Mouse (Mus musculus): Measurements from ENCODE around the gene Negr1. TPM values are rescaled to one million over a fixed set of nuclear protein-coding genes. Genes with fewer than 3 reads are reported as not detected.

Negr1 gene
- polyA plus RNA-seq, 1 experiment from 2014 or later: 6.0 TPM

GRCm38 (mm10) chr3:156765015-156765414 lies 203.4 kb downstream of the Negr1 start:
- Histone ChIP-seq H3K4me2 (ENCODE audit: low read length) (no peak overlapping the region), H3K36me3 (ENCODE audit: control insufficient read depth, insufficient read depth, low read length) (no peaks in the 10 kb centered on the region), H3K4me1 (replicated peaks; ENCODE audit: control insufficient read depth, insufficient read depth, low read length) (no peaks in the 10 kb centered on the region; the same call in 1 of the 2 replicates), H3K27me3 (replicated peaks; ENCODE audit: control insufficient read depth, insufficient read depth, low read length) (no peaks in the 10 kb centered on the region), H3K9ac (ENCODE audit: low read length) (no peak overlapping the region), H3K4me3 (ENCODE audit: low read depth, low read length) (no peak overlapping the region), H3K27ac (ENCODE audit: low read depth) (no peak overlapping the region), H3K9me3 (ENCODE audit: control insufficient read depth, low read length) (no peaks in the 10 kb centered on the region)
- ATAC-seq (replicated peaks; ENCODE audit: low FRiP score, low TSS enrichment, low read depth) (no peak), DNase-seq (ENCODE audit: low spot score) (no peak)
- WGBS: 73% methylated on average over 3 of the region's 3 CpGs

GRCm38 (mm10) chr3:156766171-156766845 lies 204.7 kb downstream of the Negr1 start:
- Histone ChIP-seq H3K4me1 (replicated peaks; ENCODE audit: control insufficient read depth, insufficient read depth, low read length) (no peaks in the 10 kb centered on the region; the same call in 1 of the 2 replicates), H3K36me3 (ENCODE audit: control insufficient read depth, insufficient read depth, low read length) (no peaks in the 10 kb centered on the region), H3K27ac (ENCODE audit: low read depth) (no peak overlapping the region), H3K4me3 (ENCODE audit: low read depth, low read length) (no peak overlapping the region), H3K9me3 (ENCODE audit: control insufficient read depth, low read length) (no peaks in the 10 kb centered on the region), H3K27me3 (replicated peaks; ENCODE audit: control insufficient read depth, insufficient read depth, low read length) (no peaks in the 10 kb centered on the region), H3K9ac (ENCODE audit: low read length) (no peak overlapping the region), H3K4me2 (ENCODE audit: low read length) (no peak overlapping the region)
- DNase-seq (ENCODE audit: low spot score) (no peak), ATAC-seq (replicated peaks; ENCODE audit: low FRiP score, low TSS enrichment, low read depth) (no peak)
- 55% methylated on average over 2 of the region's 2 CpGs for WGBS

GRCm38 (mm10) chr3:156771626-156772025 lies 210.0 kb downstream of the Negr1 start:
- Histone ChIP-seq H3K27ac (ENCODE audit: low read depth) (no peak overlapping the region), H3K9ac (ENCODE audit: low read length) (no peak overlapping the region), H3K4me2 (ENCODE audit: low read length) (no peak overlapping the region), H3K36me3 (ENCODE audit: control insufficient read depth, insufficient read depth, low read length) (no peaks in the 10 kb centered on the region), H3K27me3 (replicated peaks; ENCODE audit: control insufficient read depth, insufficient read depth, low read length) (no peaks in the 10 kb centered on the region), H3K4me1 (replicated peaks; ENCODE audit: control insufficient read depth, insufficient read depth, low read length) (no peaks in the 10 kb centered on the region; the same call in 1 of the 2 replicates), H3K4me3 (ENCODE audit: low read depth, low read length) (no peak overlapping the region), H3K9me3 (ENCODE audit: control insufficient read depth, low read length) (no peaks in the 10 kb centered on the region)
- DNase-seq (ENCODE audit: low spot score): no peak
- WGBS: 77% methylated on average over 2 of the region's 2 CpGs
- no peak for ATAC-seq (replicated peaks; ENCODE audit: low FRiP score, low TSS enrichment, low read depth)

GRCm38 (mm10) chr3:156772057-156772456 lies 210.5 kb downstream of the Negr1 start:
- 54% methylated on average over 1 of the region's 1 CpGs for WGBS
- no peaks in the 10 kb centered on the region for H3K9me3 ChIP-seq (ENCODE audit: control insufficient read depth, low read length)
- no peak for DNase-seq (ENCODE audit: low spot score)

GRCm38 (mm10) chr3:156784309-156784852 lies 222.8 kb downstream of the Negr1 start:
- no peak for ATAC-seq (replicated peaks; ENCODE audit: low FRiP score, low TSS enrichment, low read depth)
- WGBS: 44% methylated on average over 1 of the region's 1 CpGs

More at GRCm38 (mm10) chr3:156772057-156772456, 210.5 kb downstream of the Negr1 start:
- H3K4me1 ChIP-seq (replicated peaks; ENCODE audit: control insufficient read depth, insufficient read depth, low read length): no peaks in the 10 kb centered on the region; the same call in 1 of the 2 replicates
- no peak for ATAC-seq (replicated peaks; ENCODE audit: low FRiP score, low TSS enrichment, low read depth)
- H3K36me3 ChIP-seq (ENCODE audit: control insufficient read depth, insufficient read depth, low read length): no peaks in the 10 kb centered on the region
- no peak overlapping the region for H3K27ac ChIP-seq (ENCODE audit: low read depth)
- no peaks in the 10 kb centered on the region for H3K27me3 ChIP-seq (replicated peaks; ENCODE audit: control insufficient read depth, insufficient read depth, low read length)
- no peak overlapping the region for H3K4me3 ChIP-seq (ENCODE audit: low read depth, low read length)
- H3K9ac ChIP-seq (ENCODE audit: low read length): no peak overlapping the region
- H3K4me2 ChIP-seq (ENCODE audit: low read length): no peak overlapping the region

GRCm38 (mm10) chr3:156786355-156786754 lies 224.8 kb downstream of the Negr1 start:
- Histone ChIP-seq H3K4me3 (ENCODE audit: low read depth, low read length) (no peak overlapping the region), H3K36me3 (ENCODE audit: control insufficient read depth, insufficient read depth, low read length) (no peaks in the 10 kb centered on the region), H3K9me3 (ENCODE audit: control insufficient read depth, low read length) (no peaks in the 10 kb centered on the region), H3K4me2 (ENCODE audit: low read length) (no peak overlapping the region), H3K9ac (ENCODE audit: low read length) (no peak overlapping the region), H3K27me3 (replicated peaks; ENCODE audit: control insufficient read depth, insufficient read depth, low read length) (no peaks in the 10 kb centered on the region), H3K27ac (ENCODE audit: low read depth) (no peak overlapping the region), H3K4me1 (replicated peaks; ENCODE audit: control insufficient read depth, insufficient read depth, low read length) (no peaks in the 10 kb centered on the region)
- 46% methylated on average over 1 of the region's 1 CpGs for WGBS
- no peak for ATAC-seq (replicated peaks; ENCODE audit: low FRiP score, low TSS enrichment, low read depth)
- no peak for DNase-seq (ENCODE audit: low spot score)

More at GRCm38 (mm10) chr3:156784309-156784852, 222.8 kb downstream of the Negr1 start:
- Histone ChIP-seq H3K4me2 (ENCODE audit: low read length) (no peak overlapping the region), H3K27ac (ENCODE audit: low read depth) (no peak overlapping the region), H3K9me3 (ENCODE audit: control insufficient read depth, low read length) (no peaks in the 10 kb centered on the region), H3K27me3 (replicated peaks; ENCODE audit: control insufficient read depth, insufficient read depth, low read length) (no peaks in the 10 kb centered on the region), H3K4me3 (ENCODE audit: low read depth, low read length) (no peak overlapping the region), H3K36me3 (ENCODE audit: control insufficient read depth, insufficient read depth, low read length) (no peaks in the 10 kb centered on the region), H3K9ac (ENCODE audit: low read length) (no peak overlapping the region), H3K4me1 (replicated peaks; ENCODE audit: control insufficient read depth, insufficient read depth, low read length) (no peaks in the 10 kb centered on the region)
- DNase-seq (ENCODE audit: low spot score): no peak

GRCm38 (mm10) chr3:156791234-156791633 lies 229.6 kb downstream of the Negr1 start:
- no peak for ATAC-seq (replicated peaks; ENCODE audit: low FRiP score, low TSS enrichment, low read depth)
- Histone ChIP-seq H3K27me3 (replicated peaks; ENCODE audit: control insufficient read depth, insufficient read depth, low read length) (no peaks in the 10 kb centered on the region), H3K4me2 (ENCODE audit: low read length) (no peak overlapping the region), H3K36me3 (ENCODE audit: control insufficient read depth, insufficient read depth, low read length) (no peaks in the 10 kb centered on the region), H3K4me3 (ENCODE audit: low read depth, low read length) (no peak overlapping the region), H3K9me3 (ENCODE audit: control insufficient read depth, low read length) (no peaks in the 10 kb centered on the region), H3K27ac (ENCODE audit: low read depth) (no peak overlapping the region), H3K4me1 (replicated peaks; ENCODE audit: control insufficient read depth, insufficient read depth, low read length) (no peaks in the 10 kb centered on the region), H3K9ac (ENCODE audit: low read length) (no peak overlapping the region)
- DNase-seq (ENCODE audit: low spot score): no peak

- H3K4me2 ChIP-seq (ENCODE audit: low read length): no peak overlapping the region
- ATAC-seq (replicated peaks; ENCODE audit: low FRiP score, low TSS enrichment, low read depth): no peak
These were observed 231.1 kb downstream of the Negr1 start for GRCm38 (mm10) chr3:156792743-156793142.

GRCm38 (mm10) chr3:156794091-156794490 lies 232.5 kb downstream of the Negr1 start:
- no peaks in the 10 kb centered on the region for H3K4me1 ChIP-seq (replicated peaks; ENCODE audit: control insufficient read depth, insufficient read depth, low read length)
- ATAC-seq (replicated peaks; ENCODE audit: low FRiP score, low TSS enrichment, low read depth) (no peak), DNase-seq (ENCODE audit: low spot score) (no peak)
- no peaks in the 10 kb centered on the region for H3K36me3 ChIP-seq (ENCODE audit: control insufficient read depth, insufficient read depth, low read length)
- no peaks in the 10 kb centered on the region for H3K27me3 ChIP-seq (replicated peaks; ENCODE audit: control insufficient read depth, insufficient read depth, low read length)
- H3K27ac ChIP-seq (ENCODE audit: low read depth): no peak overlapping the region
- H3K4me2 ChIP-seq (ENCODE audit: low read length): no peak overlapping the region
- no peak overlapping the region for H3K9ac ChIP-seq (ENCODE audit: low read length)
- H3K9me3 ChIP-seq (ENCODE audit: control insufficient read depth, low read length): no peaks in the 10 kb centered on the region
- no peak overlapping the region for H3K4me3 ChIP-seq (ENCODE audit: low read depth, low read length)
- 91% methylated on average over 4 of the region's 4 CpGs for WGBS

More at GRCm38 (mm10) chr3:156792743-156793142, 231.1 kb downstream of the Negr1 start:
- no peak for DNase-seq (ENCODE audit: low spot score)
- 91% methylated on average over 7 of the region's 7 CpGs for WGBS
- H3K4me3 ChIP-seq (ENCODE audit: low read depth, low read length): no peak overlapping the region
- no peak overlapping the region for H3K9ac ChIP-seq (ENCODE audit: low read length)
- H3K9me3 ChIP-seq (ENCODE audit: control insufficient read depth, low read length): no peaks in the 10 kb centered on the region
- H3K27ac ChIP-seq (ENCODE audit: low read depth): no peak overlapping the region
- no peaks in the 10 kb centered on the region for H3K27me3 ChIP-seq (replicated peaks; ENCODE audit: control insufficient read depth, insufficient read depth, low read length)
- no peaks in the 10 kb centered on the region for H3K36me3 ChIP-seq (ENCODE audit: control insufficient read depth, insufficient read depth, low read length)
- H3K4me1 ChIP-seq (replicated peaks; ENCODE audit: control insufficient read depth, insufficient read depth, low read length): no peaks in the 10 kb centered on the region

Data from intestine, embryonic 14.5 days (tissue).